Mouse (Mus musculus): ENCODE results near the gene Gm4969.
"Not testable (repeated sequence)": the region's sequence is repeated elsewhere in the genome, so short reads cannot be mapped to it uniquely, and the experiment has no call there.

The Gm4969 gene

DNA sequence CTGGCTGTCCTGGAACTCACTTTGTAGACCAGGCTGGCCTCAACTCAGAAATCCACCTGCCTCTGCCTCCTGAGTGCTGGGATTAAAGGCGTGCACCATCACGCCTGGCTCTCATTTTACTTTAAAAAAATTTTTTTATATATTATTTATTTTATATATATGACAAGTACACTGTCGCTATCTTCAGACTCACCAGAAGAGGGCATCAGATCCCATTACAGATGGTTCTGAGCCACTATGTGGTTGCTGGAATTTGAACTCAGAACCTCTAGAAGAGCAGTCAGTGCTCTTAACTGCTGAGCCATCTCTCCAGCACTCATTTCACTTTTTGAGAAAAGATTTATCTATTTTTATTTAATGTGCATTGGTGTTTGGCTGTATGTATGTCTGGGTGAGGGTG is 47.1 kb downstream of the Gm4969 start:
- DNase-seq (ENCODE audit: low spot score in 2 of 2), result not testable (repeated sequence)

DNA sequence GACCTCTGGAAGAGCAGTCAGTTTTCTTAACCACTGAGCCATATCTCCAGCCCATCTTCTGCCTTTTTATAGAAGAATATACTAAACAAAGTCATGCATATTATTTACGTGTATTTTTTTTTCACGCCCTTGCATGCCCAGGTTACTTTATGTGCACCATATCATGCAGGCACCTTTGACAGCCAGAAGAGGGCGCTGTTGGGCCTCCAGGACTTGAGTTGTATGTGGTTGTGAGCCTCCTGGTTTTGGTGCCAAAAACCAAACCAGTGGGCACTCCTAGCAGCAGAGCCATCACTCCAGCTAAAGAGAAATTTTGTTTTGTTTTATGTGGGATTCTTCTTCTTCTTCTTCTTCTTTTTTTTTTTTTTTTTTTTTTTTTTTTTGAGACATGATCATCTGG is 48.7 kb downstream of the Gm4969 start:
- DNase-seq (ENCODE audit: low spot score in 2 of 2), result no peak

DNA sequence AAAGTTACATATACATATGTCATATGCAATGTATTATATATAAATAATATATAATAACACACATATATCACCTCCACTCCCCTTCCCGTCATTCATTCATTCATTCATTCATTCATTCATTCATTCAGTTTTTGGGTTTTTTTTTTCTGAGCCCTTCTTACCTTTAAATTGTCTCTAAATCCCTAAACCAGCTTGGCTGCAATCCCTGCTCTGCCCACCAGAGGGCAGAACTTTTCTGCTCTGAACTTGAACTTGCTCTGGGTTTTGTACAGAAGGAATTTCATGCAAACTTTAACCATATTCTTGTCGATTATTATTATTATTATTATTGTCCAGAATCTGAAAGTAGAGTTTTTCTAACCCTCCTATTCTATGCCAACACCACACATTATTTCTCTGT is 49.5 kb downstream of the Gm4969 start:
- peak; percentile 77 to 83 for DNase-seq (ENCODE audit: low spot score in 2 of 2)

DNA sequence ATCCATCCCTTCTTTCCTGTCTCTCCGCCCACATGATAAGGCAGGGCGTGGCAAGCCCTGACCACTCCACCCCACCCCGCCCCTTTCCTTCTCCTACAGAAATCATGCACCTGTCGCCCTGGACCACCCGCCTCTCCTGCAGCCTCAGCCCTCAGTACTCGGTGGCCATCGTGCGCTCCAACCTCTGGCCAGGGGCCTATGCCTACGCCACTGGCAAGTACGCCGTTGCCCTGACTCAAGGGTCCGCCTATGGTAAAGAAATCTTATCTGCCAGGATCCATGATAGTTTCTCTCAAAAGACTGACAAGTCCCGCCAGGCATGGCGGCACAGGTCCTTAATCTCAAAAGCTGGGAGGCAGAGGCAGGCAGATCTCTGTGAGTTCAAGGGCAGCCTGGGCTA is 50.2 kb downstream of the Gm4969 start:
- no peak for DNase-seq (ENCODE audit: low spot score in 2 of 2)

DNA sequence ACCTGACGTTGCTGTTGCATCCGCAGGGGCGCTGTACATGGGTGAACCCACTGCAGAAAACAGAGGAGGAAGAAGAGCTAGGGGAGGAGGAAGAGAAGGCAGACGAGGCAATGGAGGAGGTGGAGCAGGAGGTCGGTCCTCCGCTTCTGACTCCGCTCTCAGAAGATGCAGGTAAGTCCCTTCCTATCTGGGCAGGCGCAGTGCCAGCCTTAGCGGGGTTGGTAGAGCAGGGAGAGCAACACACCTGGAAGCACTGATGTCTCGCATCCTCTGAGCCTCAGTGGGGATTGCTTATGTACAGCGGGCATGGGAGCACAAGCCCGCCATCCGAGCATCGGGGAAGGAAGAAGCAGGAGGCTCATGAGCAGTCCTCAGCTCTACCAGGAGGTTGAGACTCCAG is 51.1 kb downstream of the Gm4969 start:
- no peak for DNase-seq (ENCODE audit: low spot score in 2 of 2)

DNA sequence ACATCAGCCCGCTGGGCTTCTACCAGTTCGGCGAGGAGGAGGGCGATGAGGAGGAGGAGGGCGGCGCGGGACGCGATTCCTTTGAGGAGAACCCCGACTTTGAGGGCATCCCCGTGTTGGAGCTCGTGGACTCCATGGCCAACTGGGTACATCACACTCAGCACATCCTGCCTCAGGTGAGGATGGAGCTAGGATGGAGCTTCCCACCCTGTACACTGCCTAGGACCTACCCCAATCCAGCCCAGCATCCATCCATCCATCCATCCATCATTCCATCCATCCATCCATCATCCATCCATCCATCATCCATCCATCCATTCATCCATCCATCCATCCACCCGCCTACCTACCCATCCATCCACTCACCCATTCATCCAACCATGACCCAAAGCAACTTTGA is 52.3 kb downstream of the Gm4969 start:
- DNase-seq (ENCODE audit: low spot score in 2 of 2), result no peak

DNA sequence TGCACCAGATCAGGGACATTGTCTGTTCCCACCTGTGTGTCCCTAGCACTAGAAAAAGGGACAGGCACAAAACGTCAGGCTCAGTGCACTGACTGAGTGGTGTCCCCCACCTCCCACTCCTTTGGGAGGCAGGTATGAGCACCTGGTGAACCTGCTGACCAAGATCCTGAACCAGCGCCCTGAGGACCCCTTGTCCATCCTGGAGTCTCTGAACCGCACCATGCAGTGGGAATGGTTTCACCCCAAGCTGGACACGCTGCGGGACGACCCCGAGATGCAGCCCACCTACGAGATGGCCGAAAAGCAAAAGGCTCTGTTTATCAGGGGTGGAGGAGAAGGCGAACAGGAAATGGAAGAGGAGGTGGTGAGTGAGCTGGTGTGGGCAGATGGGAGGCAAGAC is 60.8 kb downstream of the Gm4969 start:
- no peak for DNase-seq (ENCODE audit: low spot score in 2 of 2)

DNA sequence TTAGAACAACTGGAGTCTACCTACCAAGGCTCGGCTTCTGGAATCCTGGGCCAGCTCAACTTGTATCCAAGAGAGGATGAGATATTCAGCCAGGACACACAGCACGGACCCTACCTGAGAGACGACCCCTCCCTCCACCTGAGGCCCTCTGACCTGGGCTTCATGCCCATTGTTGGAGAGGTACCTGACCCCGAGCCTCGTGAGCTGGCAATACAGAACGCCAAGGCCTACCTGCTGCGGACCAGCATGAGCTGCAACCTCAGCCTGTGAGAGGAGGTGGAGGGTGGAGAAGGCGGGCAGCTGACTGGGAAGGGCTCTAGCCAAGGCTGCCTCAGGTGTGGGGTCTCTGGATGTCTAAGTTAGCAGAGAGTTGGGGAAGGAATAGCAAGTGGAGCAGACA is 63.1 kb downstream of the Gm4969 start:
- no peak for DNase-seq (ENCODE audit: low spot score in 2 of 2)

DNA sequence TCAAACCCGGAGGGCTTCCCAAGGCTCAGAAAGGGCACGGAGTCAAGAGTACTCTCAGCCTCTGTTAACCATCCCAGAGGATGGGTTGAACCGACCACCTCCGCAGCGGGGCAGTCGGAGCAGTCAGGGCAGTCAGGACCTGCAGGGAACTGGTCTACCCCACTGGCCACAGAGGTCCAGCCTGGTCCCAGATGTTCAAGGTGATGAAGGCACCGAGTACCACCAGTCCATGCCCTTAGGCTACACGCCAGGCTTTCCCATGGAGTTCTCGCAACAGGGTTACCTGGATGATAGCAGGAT is 63.4 kb downstream of the Gm4969 start:
- no peak for DNase-seq (ENCODE audit: low spot score in 2 of 2)

DNA sequence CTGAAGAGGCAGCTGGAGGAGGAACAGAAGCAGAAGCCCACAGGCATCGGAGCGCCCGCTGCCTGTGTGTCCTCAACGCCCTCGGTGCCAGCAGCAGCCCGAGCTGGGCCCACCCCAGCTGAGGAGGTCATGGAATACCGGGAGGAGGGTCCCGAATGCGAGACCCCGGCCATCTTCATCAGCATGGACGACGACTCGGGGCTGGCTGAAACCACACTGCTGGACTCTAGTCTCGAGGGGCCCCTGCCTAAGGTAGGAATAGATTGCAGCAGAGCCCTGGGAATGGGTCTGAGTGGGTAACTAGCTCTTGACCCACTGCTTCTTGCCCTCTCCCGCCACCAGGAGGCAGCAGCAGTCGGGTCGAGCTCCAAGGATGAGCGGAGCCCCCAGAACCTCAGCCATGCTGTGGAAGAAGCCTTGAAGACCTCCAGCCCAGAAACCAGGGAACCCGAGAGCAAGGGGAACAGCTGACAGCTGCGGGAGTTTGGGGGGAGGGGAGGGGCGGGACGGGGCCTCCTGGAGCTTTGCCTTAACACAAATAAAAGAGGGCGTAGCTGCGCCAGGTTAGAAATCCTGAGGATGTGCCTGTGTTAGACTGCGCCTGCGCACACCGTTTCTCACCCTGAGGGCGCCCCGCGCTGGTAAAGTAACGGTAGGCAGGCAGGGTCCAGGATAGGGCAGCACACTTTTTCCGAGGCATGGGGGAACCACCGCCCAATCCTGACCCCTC is 64.0 kb downstream of the Gm4969 start, which contains the start of gene Rsph6a:
Rsph6a (plus strand) TSS at position 644 of the 730 bp plus-strand sequence.
- DNase-seq (ENCODE audit: low spot score in 2 of 2), result no peak

DNA sequence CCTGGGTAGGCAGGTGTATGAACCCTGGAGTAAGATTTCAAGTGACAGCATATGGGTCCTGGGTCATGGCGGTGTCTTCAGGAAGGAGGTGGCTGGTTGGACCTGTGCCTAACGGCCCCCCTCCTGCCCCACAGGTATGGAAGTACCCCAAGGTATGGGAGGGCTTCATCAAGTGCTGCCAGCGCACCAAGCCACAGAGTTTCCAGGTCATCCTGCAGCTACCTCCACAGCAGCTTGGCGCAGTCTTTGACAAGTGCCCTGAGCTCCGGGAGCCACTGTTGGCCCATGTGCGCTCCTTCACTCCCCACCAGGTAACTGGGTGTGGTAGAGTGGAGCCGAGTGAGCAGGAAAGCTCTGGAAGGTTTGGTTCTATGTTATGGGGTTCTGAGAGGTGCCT is 65.0 kb downstream of the Gm4969 start:
- no peak for DNase-seq (ENCODE audit: low spot score in 2 of 2)

DNA sequence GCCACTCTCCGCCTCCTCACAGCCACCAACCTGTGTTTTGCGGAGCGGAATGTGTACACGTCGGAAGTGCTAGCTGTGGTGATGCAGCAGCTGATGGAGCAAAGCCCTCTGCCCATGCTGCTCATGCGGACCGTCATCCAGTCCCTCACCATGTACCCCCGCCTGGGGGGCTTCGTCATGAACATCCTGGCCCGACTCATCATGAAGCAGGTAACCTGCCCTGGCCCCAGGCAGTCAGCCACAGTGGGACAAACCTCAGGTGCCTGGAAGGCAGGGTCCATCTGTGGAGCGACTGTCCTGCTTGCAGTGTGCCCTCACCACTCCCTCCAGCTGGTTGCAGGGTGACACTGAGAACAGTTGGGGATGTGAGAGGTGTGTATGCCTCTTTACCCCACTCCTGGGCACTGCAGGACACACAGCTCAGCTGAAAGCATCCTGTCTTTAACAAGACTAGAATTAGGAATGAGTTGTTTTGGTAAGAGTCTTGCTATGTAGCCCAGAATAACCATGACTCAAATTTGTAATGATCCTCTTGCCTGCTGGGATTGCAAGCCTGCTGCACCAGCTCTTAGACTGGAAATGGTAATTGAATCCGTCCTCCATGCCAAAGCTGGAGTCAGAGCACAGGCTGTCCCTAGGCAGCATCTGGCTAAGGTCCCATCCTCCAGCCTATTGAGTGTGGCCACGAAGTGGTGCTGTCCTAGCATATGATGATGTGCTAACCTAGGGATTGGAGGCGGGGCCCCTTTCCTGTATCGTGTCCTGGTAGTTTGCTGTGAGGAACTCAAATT is 65.6 kb downstream of the Gm4969 start:
- DNase-seq (ENCODE audit: low spot score in 2 of 2), result peak; percentile 58 to 67

DNA sequence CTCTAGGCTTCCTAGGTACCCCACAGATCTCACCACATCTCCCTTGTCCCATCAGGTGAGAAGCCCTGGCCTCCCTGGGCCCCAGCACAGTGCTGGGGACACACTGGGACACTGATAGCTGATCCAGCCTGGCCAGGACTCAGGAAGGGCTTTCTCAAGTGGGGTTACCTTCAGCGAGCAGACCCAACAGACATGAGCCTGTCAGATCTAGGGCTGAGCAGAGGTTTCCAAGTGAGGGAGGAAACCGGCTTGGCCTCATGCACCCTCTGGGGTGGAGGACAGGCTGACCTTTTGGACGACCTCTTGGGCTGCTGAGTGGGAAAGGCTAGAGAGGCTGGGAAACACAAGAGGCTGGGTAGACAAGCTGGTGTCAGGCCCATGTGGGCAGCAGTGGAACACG is 67.0 kb downstream of the Gm4969 start:
- no peak for DNase-seq (ENCODE audit: low spot score in 2 of 2)

DNA sequence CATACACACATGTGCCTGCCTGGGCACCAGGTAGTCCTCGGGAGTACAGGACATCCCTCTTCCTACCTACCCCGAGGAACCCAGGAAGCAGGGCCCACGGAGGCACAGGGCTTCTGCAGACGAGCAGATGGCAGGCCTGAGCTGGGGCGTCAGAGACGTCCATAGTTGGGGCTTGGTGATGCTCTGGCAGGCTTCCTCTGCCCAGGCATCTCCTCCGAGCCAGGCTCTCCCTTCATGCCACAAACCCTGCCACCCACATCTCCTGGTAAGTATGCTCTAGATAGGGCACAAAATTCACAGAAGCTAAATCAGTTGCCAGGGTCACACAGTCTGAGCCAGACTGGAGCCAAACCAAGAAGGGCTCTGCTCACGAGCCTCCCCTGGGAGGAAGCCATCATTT is 68.0 kb downstream of the Gm4969 start:
- DNase-seq (ENCODE audit: low spot score in 2 of 2), result peak in 1 of 2 experiments; percentile 31

DNA sequence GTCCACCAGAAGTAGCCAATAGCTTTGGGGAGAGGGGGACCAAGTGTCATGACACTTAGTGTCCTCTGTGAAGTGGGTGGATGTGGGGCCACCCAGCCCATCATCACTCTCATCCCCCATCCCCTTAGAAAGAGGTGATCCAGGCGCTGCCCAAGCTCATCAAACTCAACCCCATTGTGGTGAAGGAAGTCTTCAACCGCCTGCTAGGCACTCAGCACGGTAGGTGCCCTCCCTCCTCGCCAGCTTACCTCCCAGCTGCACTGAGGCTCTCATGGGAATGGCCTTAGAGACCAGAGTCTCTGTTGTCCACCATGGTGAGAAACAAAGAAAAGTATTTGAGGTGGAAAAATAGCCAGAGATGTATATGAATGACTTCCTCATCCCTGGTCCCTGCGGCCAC is 68.9 kb downstream of the Gm4969 start:
- no peak for DNase-seq (ENCODE audit: low spot score in 2 of 2)
